Comparison of ENCODE assay signal across 18 mouse cellular contexts in the genomic region with DNA sequence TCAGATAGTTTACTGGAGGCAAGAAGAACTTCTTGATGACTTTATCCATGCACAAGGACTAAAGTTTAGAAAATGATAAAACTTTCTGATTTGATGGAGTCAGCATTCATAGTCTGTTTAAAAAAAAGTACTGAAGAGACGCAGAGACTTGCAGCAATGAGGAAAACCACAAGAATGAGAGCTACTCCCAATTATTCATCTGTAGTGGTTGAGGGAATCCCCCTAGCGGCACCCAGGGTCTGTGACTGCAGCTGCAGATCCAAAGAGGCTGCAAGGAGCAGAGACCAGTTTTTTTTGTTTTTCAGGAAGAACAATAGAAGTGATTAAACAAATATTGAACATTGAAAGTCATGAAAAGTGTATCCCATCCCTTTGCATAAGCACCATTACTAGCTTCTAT. TPM values are rescaled to one million over a fixed set of nuclear protein-coding genes. Genes with fewer than 3 reads are reported as not detected.
DNase-seq lines count a peak whose midpoint lies in the region; TF ChIP-seq lines count a peak whose summit lies in the region.
"Had no signal": no experiment of that assay in that cellular context is flagged by ENCODE, and none has a peak within 500 bp of the region (broad histone marks: within the 10 kb centered on the region; RNA-seq: fewer than 3 reads in every experiment).

No protein-coding gene starts in this region.

- H3K79me2 ChIP-seq in heart, adult 2 months (replicated peaks; ENCODE audit: control insufficient read depth, insufficient read depth, low read length): no peaks in the 10 kb centered on the region

- DNase-seq in heart, adult 2 months: no peak
- DNase-seq in heart, embryonic 10.5 days (ENCODE audit: low spot score): no peak
- peak; percentile 45 for DNase-seq in 3134 (ENCODE audit: extremely low read depth, insufficient read length, low spot score)
- peak; percentile 89 for DNase-seq in Muller cell, postnatal 12 days (ENCODE audit: inconsistent ontology term)
- DNase-seq in gastrocnemius, adult 8-10 months (ENCODE audit: low spot score in 2 of 2): no peak
- no peak for DNase-seq in limb, embryonic 10.5 days (ENCODE audit: low spot score)
- DNase-seq: adrenal gland, adult 2 months; cerebellum, adult 18-20 months; cerebellum, postnatal 14 days; gastrocnemius, postnatal 36 days; kidney, adult 9 months had no signal

- intact Hi-C loops in heart, adult 2 months (cut with DNase I): loop anchor here (5.0 to 10.0 kb wide), 2 partner anchors 83 to 174 kb away; no protein-coding TSS in a partner anchor

- no peaks in the 10 kb centered on the region for H3K9me3 ChIP-seq in heart, embryonic 10.5 days
- no peaks in the 10 kb centered on the region for H3K9me3 ChIP-seq in limb, embryonic 10.5 days (replicated peaks)
- H3K9me3 ChIP-seq: embryonic facial prominence, embryonic 15.5 days; forebrain, embryonic 15.5 days; hindbrain, embryonic 15.5 days had no signal

- no peaks in the 10 kb centered on the region for H3K27me3 ChIP-seq in heart, adult 2 months (ENCODE audit: control insufficient read depth, insufficient read depth, low read length)
- peaks cover 2% of the 10 kb centered on the region; the same call in 1 of the 2 replicates for H3K27me3 ChIP-seq in heart, embryonic 10.5 days (ENCODE audit: insufficient read depth, poor library complexity, severe bottlenecking)
- H3K27me3 ChIP-seq in limb, embryonic 10.5 days (ENCODE audit: low read depth, poor library complexity, severe bottlenecking): peaks cover 24% of the 10 kb centered on the region; the same call in 1 of the 2 replicates
- H3K27me3 ChIP-seq: embryonic facial prominence, embryonic 15.5 days; forebrain, embryonic 15.5 days; hindbrain, embryonic 15.5 days had no signal

- no peaks in the 10 kb centered on the region for H3K4me1 ChIP-seq in heart, adult 2 months (ENCODE audit: control insufficient read depth, insufficient read depth, low read length)
- peaks cover 16% of the 10 kb centered on the region; the same call in 1 of the 2 replicates for H3K4me1 ChIP-seq in heart, embryonic 10.5 days
- peaks cover 6% of the 10 kb centered on the region for H3K4me1 ChIP-seq in embryonic fibroblast, embryonic 13.5 days (ENCODE audit: control insufficient read depth, insufficient read depth, low read length)
- H3K4me1 ChIP-seq in limb, embryonic 10.5 days: peaks cover 14% of the 10 kb centered on the region

- WGBS in heart, adult 2 months: 58% methylated on average over 2 of the region's 2 CpGs
- 61% methylated on average over 2 of the region's 2 CpGs for WGBS in heart, embryonic 10.5 days
- 62% methylated on average over 2 of the region's 2 CpGs for WGBS in limb, embryonic 10.5 days

- TF ChIP-seq EP300 in heart, adult 2 months (IDR thresholded peaks at IDR 0.05; ENCODE audit: insufficient read depth, low read depth, low read length): no peak

- no peak overlapping the region for H3K4me3 ChIP-seq in heart, adult 2 months
- no peak overlapping the region for H3K4me3 ChIP-seq in heart, embryonic 10.5 days
- H3K4me3 ChIP-seq in embryonic fibroblast, embryonic 13.5 days (ENCODE audit: insufficient read depth, low read length): no peak overlapping the region
- H3K4me3 ChIP-seq in limb, embryonic 10.5 days: no peak overlapping the region
- H3K4me3 ChIP-seq: embryonic facial prominence, embryonic 15.5 days; forebrain, embryonic 15.5 days; hindbrain, embryonic 15.5 days had no signal

- H3K9ac ChIP-seq in heart, adult 2 months (ENCODE audit: low read depth, low read length): no peak overlapping the region
- H3K9ac ChIP-seq: embryonic facial prominence, embryonic 15.5 days; forebrain, embryonic 15.5 days; hindbrain, embryonic 15.5 days had no signal

- H3K36me3 ChIP-seq in heart, adult 2 months (ENCODE audit: control insufficient read depth, insufficient read depth, low read length): no peaks in the 10 kb centered on the region
- H3K36me3 ChIP-seq in heart, embryonic 10.5 days: no peaks in the 10 kb centered on the region
- no peaks in the 10 kb centered on the region for H3K36me3 ChIP-seq in limb, embryonic 10.5 days
- H3K36me3 ChIP-seq: embryonic facial prominence, embryonic 15.5 days; forebrain, embryonic 15.5 days; hindbrain, embryonic 15.5 days had no signal

- TF ChIP-seq CTCF in heart, adult 2 months (IDR thresholded peaks at IDR 0.05): peak; percentile 15; the same call in 1 of the 2 replicates
- TF ChIP-seq CTCF in embryonic fibroblast, embryonic 13.5 days (IDR thresholded peaks at IDR 0.05; ENCODE audit: borderline replicate concordance, insufficient read depth, low read length): no peak

- TF ChIP-seq POLR2A in heart, adult 2 months (IDR thresholded peaks at IDR 0.05; ENCODE audit: insufficient read depth, low read depth, low read length): no peak
- no peak for TF ChIP-seq POLR2A in embryonic fibroblast, embryonic 13.5 days (IDR thresholded peaks at IDR 0.05; ENCODE audit: low read depth, low read length)

- no peak overlapping the region for H3K27ac ChIP-seq in heart, adult 2 months
- H3K27ac ChIP-seq in heart, embryonic 10.5 days: no peak overlapping the region
- H3K27ac ChIP-seq in embryonic fibroblast, embryonic 13.5 days (ENCODE audit: insufficient read depth, low read length): peak overlapping the region; percentile 90
- H3K27ac ChIP-seq in limb, embryonic 10.5 days: no peak overlapping the region
- H3K27ac ChIP-seq: forebrain, embryonic 15.5 days; hindbrain, embryonic 15.5 days; macrophage had no signal

RNA-seq across cellular contexts. Expression of gene Col8a1, which starts 4.0 kb away (rescaled TPM):
- total RNA-seq in heart, adult 2 months (2021): 1 to 10 TPM; 5.3 to 5.6 TPM
- 5.1 and 7.6 TPM in 2 replicates for polyA plus RNA-seq in heart, adult 2 months (2012; rRNA removed)
- 1.8 TPM in 2 replicates for polyA plus RNA-seq in heart, embryonic 10.5 days (2016; fragmentation: Nextera tagmentation; extraction: Ambion mirVana)
- polyA plus RNA-seq in embryonic fibroblast, embryonic 13.5 days (2011; ENCODE audit: insufficient read length, low read depth, missing spikeins): 254 and 294 TPM in 2 replicates
- 1 to 10 TPM; 1.1 to 2.5 (median 1.8) TPM for total RNA-seq in gastrocnemius, adult 8-10 months (2022)
- 0.11 and 1.8 TPM in 2 replicates for polyA plus RNA-seq in limb, embryonic 10.5 days (2016; fragmentation: Nextera tagmentation; extraction: Ambion mirVana)
- total RNA-seq: hematopoietic stem cell, adult 5-6 weeks; neutrophil, adult 5-6 weeks had no signal

Comparison
In these comparisons a context has a peak if more than half of its experiments do, and no peak if none do; other contexts are left out.
1. DNase-seq: peak in 3134 (single experiment) and Muller cell, postnatal 12 days (single experiment); none in heart, adult 2 months (0 of 2), heart, embryonic 10.5 days (single experiment), gastrocnemius, adult 8-10 months (0 of 2) and limb, embryonic 10.5 days (single experiment).
2. RNA of gene Col8a1, which starts 4.0 kb away (polyA plus RNA-seq): 254 to 294 TPM in embryonic fibroblast, embryonic 13.5 days; 5.1 to 7.6 TPM in heart, adult 2 months, 1.8 TPM in heart, embryonic 10.5 days and 0.11 to 1.8 TPM in limb, embryonic 10.5 days; every median in the first group is over 10 times any median in the second.